Mouse (Mus musculus) adrenal gland, postnatal 4 days (tissue): ENCODE measurements at regions not wholly inside any gene's neighbourhood (a gene's known extent, or its start where the extent isn't known, plus 50 kb on each side); places are given as distances from the start of the nearest gene placed in this dataset.

ENCODE experiments used
- DNase-seq, 2 experiments: peaks; one replicate each; pipeline ENCODE4 v3.0.0; 2021 to 2022; ENCODE audit warnings: low spot score in 2 of 2, mixed read lengths in 2 of 2

DNA sequence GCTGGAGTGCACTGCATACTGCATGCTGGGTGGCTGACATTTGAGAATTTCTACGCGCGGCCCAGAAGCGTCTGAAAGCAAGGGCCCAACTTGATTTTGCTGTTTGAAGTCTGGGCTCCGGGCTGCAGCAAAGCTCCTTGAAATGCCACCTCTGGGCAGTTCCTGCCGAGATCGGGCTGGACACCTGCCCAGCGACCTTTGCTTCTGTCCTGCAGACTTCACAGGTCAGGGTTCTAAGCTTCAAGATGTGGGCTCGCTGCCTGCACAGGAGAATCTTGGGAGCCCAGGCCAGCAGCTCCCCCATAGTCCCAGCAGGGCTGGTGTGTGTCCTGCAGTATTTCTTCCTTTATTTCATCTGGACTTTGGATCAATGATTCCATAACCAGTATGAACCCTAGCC lies 57.1 kb upstream of the A230072I06Rik start:
- no peak for DNase-seq

- DNase-seq: no peak
Measured at GRCm38 (mm10) chr8:12223376-12223775, 55.2 kb upstream of the A230072I06Rik start.
